ENCODE assay signal across 16 mouse cellular contexts in the genomic region with DNA sequence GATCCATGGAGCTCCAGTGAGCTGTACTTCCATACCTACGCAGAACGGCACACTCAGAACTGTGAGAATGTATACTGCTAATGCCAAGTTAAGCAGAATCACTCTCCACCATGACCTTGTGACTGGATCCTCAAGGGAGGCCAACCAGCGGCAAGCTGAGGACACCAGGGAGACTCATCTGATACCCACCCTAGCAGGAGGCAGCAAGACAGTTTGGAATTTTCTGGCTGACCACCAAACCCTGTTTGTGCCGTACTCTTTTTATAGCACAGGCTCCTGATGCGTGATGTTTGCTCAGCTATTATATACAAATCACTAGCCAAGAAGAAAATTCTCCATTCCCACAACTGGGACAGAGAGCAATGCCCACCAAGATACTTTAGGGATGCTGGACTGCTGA. TPM values are rescaled to one million over a fixed set of nuclear protein-coding genes. Genes with fewer than 3 reads are reported as not detected.
DNase-seq lines count a peak whose midpoint lies in the region; ATAC-seq and TF ChIP-seq lines count a peak whose summit lies in the region.
"Had no signal": no experiment of that assay in that cellular context is flagged by ENCODE, and none has a peak within 500 bp of the region (broad histone marks: within the 10 kb centered on the region; RNA-seq: fewer than 3 reads in every experiment).

No protein-coding gene starts in this region.

- ATAC-seq in heart, embryonic 12.5 days (ENCODE audit: insufficient number of reproducible peaks, low FRiP score), result no peak
- no peak for ATAC-seq in hindbrain, embryonic 11.5 days (ENCODE audit: low FRiP score)
- ATAC-seq: forebrain, embryonic 13.5 days had no signal

- no peak overlapping the region for H3K4me3 ChIP-seq in layer of hippocampus, adult 2 months
- H3K4me3 ChIP-seq in embryonic fibroblast, embryonic 13.5 days (ENCODE audit: insufficient read depth, low read length), result no peak overlapping the region
- H3K4me3 ChIP-seq in heart, embryonic 12.5 days, result no peak overlapping the region
- H3K4me3 ChIP-seq in hindbrain, embryonic 11.5 days (ENCODE audit: low read depth, low read length), result no peak overlapping the region
- H3K4me3 ChIP-seq: forebrain, embryonic 13.5 days; midbrain, embryonic 10.5 days had no signal

- no peaks in the 10 kb centered on the region for H3K27me3 ChIP-seq in heart, embryonic 12.5 days (replicated peaks)
- H3K27me3 ChIP-seq in hindbrain, embryonic 11.5 days (ENCODE audit: control insufficient read depth, insufficient read depth, low read length), result no peaks in the 10 kb centered on the region
- H3K27me3 ChIP-seq: forebrain, embryonic 13.5 days had no signal

- 50% methylated on average over 5 of the region's 5 CpGs for WGBS in heart, embryonic 12.5 days
- 86% methylated on average over 5 of the region's 5 CpGs for WGBS in hindbrain, embryonic 11.5 days

- peak overlapping the region; percentile 18; the same call in 1 of the 2 replicates for H3K27ac ChIP-seq in layer of hippocampus, adult 2 months
- H3K27ac ChIP-seq in embryonic fibroblast, embryonic 13.5 days (ENCODE audit: insufficient read depth, low read length), result peak overlapping the region; percentile 63
- peak overlapping the region; percentile 89 for H3K27ac ChIP-seq in heart, embryonic 12.5 days (ENCODE audit: poor library complexity, severe bottlenecking)
- H3K27ac ChIP-seq in hindbrain, embryonic 11.5 days (ENCODE audit: low read depth, low read length), result no peak overlapping the region
- H3K27ac ChIP-seq: forebrain, embryonic 13.5 days; kidney, postnatal 0 days; midbrain, embryonic 10.5 days; stomach, postnatal 0 days had no signal

- no peak for TF ChIP-seq POLR2A in embryonic fibroblast, embryonic 13.5 days (IDR thresholded peaks at IDR 0.05; ENCODE audit: low read depth, low read length)

- H3K4me2 ChIP-seq in heart, embryonic 12.5 days, result no peak overlapping the region
- H3K4me2 ChIP-seq in hindbrain, embryonic 11.5 days (replicated peaks; ENCODE audit: low read depth, low read length), result no peak overlapping the region
- H3K4me2 ChIP-seq: forebrain, embryonic 13.5 days; liver, embryonic 11.5 days had no signal

- no peaks in the 10 kb centered on the region for H3K36me3 ChIP-seq in heart, embryonic 12.5 days
- no peaks in the 10 kb centered on the region for H3K36me3 ChIP-seq in hindbrain, embryonic 11.5 days (ENCODE audit: control insufficient read depth, insufficient read depth, low read length)
- H3K36me3 ChIP-seq: midbrain, embryonic 10.5 days had no signal

- no peak overlapping the region for H3K9ac ChIP-seq in heart, embryonic 12.5 days
- H3K9ac ChIP-seq in hindbrain, embryonic 11.5 days (ENCODE audit: low read depth, low read length), result no peak overlapping the region
- H3K9ac ChIP-seq: forebrain, embryonic 13.5 days had no signal

- no peak for TF ChIP-seq CTCF in layer of hippocampus, adult 2 months (conservative IDR thresholded peaks at IDR 0.05)
- TF ChIP-seq CTCF in embryonic fibroblast, embryonic 13.5 days (IDR thresholded peaks at IDR 0.05; ENCODE audit: borderline replicate concordance, insufficient read depth, low read length), result no peak

- no peaks in the 10 kb centered on the region for H3K9me3 ChIP-seq in heart, embryonic 12.5 days (replicated peaks)
- no peaks in the 10 kb centered on the region for H3K9me3 ChIP-seq in hindbrain, embryonic 11.5 days (ENCODE audit: control insufficient read depth, low read length)
- H3K9me3 ChIP-seq: forebrain, embryonic 13.5 days; midbrain, embryonic 10.5 days had no signal

- DNase-seq in layer of hippocampus, adult 2 months (ENCODE audit: low spot score in 2 of 2), result no peak
- no peak for DNase-seq in layer of hippocampus, postnatal 25 days (ENCODE audit: extremely low spot score in 1 of 2, low spot score in 1 of 2)
- DNase-seq in skeletal muscle tissue, adult 2 months (ENCODE audit: low read depth, low spot score), result peak; percentile 89
- DNase-seq in urinary bladder, adult 18-20 months (ENCODE audit: low spot score in 2 of 2), result no peak
- DNase-seq in hindbrain, embryonic 11.5 days (ENCODE audit: low spot score), result no peak
- DNase-seq: cerebellum, adult 18-20 months; layer of hippocampus, adult 9-11 months; lung, postnatal 14 days had no signal

- H3K4me1 ChIP-seq in embryonic fibroblast, embryonic 13.5 days (ENCODE audit: control insufficient read depth, insufficient read depth, low read length), result peaks cover 30% of the 10 kb centered on the region
- peaks cover 67% of the 10 kb centered on the region for H3K4me1 ChIP-seq in heart, embryonic 12.5 days (replicated peaks)
- H3K4me1 ChIP-seq in hindbrain, embryonic 11.5 days (replicated peaks; ENCODE audit: control insufficient read depth, insufficient read depth, low read length), result no peaks in the 10 kb centered on the region

RNA-seq across cellular contexts. Expression of a gene that starts 50.0 kb away (rescaled TPM):
- 1 to 10 TPM; 7.1 to 8.4 TPM for total RNA-seq in layer of hippocampus, adult 2 months (2021)
- 1 to 10 TPM; 8.4 to 9.9 TPM for total RNA-seq in layer of hippocampus, postnatal 25 days (2021)
- 65.4 and 67.9 TPM in 2 replicates for polyA plus RNA-seq in embryonic fibroblast, embryonic 13.5 days (2011; ENCODE audit: insufficient read length, low read depth, missing spikeins)
- 13.6 and 14.0 TPM in 2 replicates for polyA plus RNA-seq in heart, embryonic 12.5 days (2016; fragmentation: Nextera tagmentation; extraction: Ambion mirVana)
- polyA plus RNA-seq in hindbrain, embryonic 11.5 days (2014; fragmentation: Nextera tagmentation; extraction: Ambion mirVana), result 20.5 and 23.9 TPM in 2 replicates
- total RNA-seq: common myeloid progenitor, adult 5-6 weeks had no signal
